Mouse (Mus musculus) midbrain, embryonic 14.5 days (tissue): ENCODE results near the gene Olfr606. TPM values are rescaled to one million over a fixed set of nuclear protein-coding genes. Genes with fewer than 3 reads are reported as not detected.

Experiments used
- microRNA-seq: library from miRNA; unstranded; fragments of <30 nt; microRNA quantifications from one replicate; pipeline ENCODE4, GENCODE M21; 2016
- polyA plus RNA-seq: library from polyadenylated mRNA; unstranded; fragments of >200 nt; fragmentation: Nextera tagmentation; extraction: Ambion mirVana; gene quantifications from 2 replicates; pipeline ENCODE4 v1.2.1, GENCODE M21; 2014

Olfr606 gene
- polyA plus RNA-seq, 1 experiment from 2014 or later, result not detected

Small RNAs within 50 kb of the gene (microRNA-seq; reads per million reads assigned to microRNA genes)
- gene Gm25774, result not detected

Other genes starting within 250 kb of the Olfr606 start
- gene Olfr593, start 237.2 kb upstream of the Olfr606 start, polyA plus RNA-seq, result not detected in 2 replicates
- gene Olfr594, start 232.1 kb upstream of the Olfr606 start, polyA plus RNA-seq, result not detected in 2 replicates
- gene Usp17ld, start 196.5 kb upstream of the Olfr606 start, polyA plus RNA-seq, result not detected in 2 replicates
- not detected in 2 replicates for gene Olfr596, start 143.4 kb upstream of the Olfr606 start, polyA plus RNA-seq
- gene Olfr597, start 132.7 kb upstream of the Olfr606 start, polyA plus RNA-seq, result not detected in 2 replicates
- gene Olfr598, start 125.5 kb upstream of the Olfr606 start, polyA plus RNA-seq, result not detected in 2 replicates
- gene Olfr599, start 113.1 kb upstream of the Olfr606 start, polyA plus RNA-seq, result not detected in 2 replicates
- gene Olfr600, start 99.4 kb upstream of the Olfr606 start, polyA plus RNA-seq, result not detected in 2 replicates
- gene Olfr601, start 86.4 kb upstream of the Olfr606 start, polyA plus RNA-seq, result not detected in 2 replicates
- not detected in 2 replicates for gene Olfr603, start 62.9 kb upstream of the Olfr606 start, polyA plus RNA-seq
- not detected in 2 replicates for gene Usp17lc, start 34.0 kb upstream of the Olfr606 start, polyA plus RNA-seq
- not detected in 2 replicates for gene Olfr605, start 3.6 kb upstream of the Olfr606 start, polyA plus RNA-seq
- not detected in 2 replicates for gene Olfr607, start 15.1 kb downstream of the Olfr606 start, polyA plus RNA-seq
- gene Olfr608, start 20.8 kb downstream of the Olfr606 start, polyA plus RNA-seq, result not detected in 2 replicates
- gene Olfr609, start 49.0 kb downstream of the Olfr606 start, polyA plus RNA-seq, result not detected in 2 replicates
- gene Olfr610, start 63.1 kb downstream of the Olfr606 start, polyA plus RNA-seq, result not detected in 2 replicates
- not detected in 2 replicates for gene Olfr611, start 71.8 kb downstream of the Olfr606 start, polyA plus RNA-seq
- gene Olfr612, start 93.7 kb downstream of the Olfr606 start, polyA plus RNA-seq, result not detected in 2 replicates
- gene Olfr613, start 99.0 kb downstream of the Olfr606 start, polyA plus RNA-seq, result not detected in 2 replicates
- gene Olfr615, start 107.0 kb downstream of the Olfr606 start, polyA plus RNA-seq, result not detected in 2 replicates
- gene Olfr616, start 120.1 kb downstream of the Olfr606 start, polyA plus RNA-seq, result not detected in 2 replicates
- not detected in 2 replicates for gene Olfr617, start 124.0 kb downstream of the Olfr606 start, polyA plus RNA-seq
- gene Olfr618, start 141.1 kb downstream of the Olfr606 start, polyA plus RNA-seq, result 0.08 and 0.23 TPM in 2 replicates
- not detected in 2 replicates for gene Olfr619, start 151.5 kb downstream of the Olfr606 start, polyA plus RNA-seq
- not detected in 2 replicates for gene Olfr620, start 163.5 kb downstream of the Olfr606 start, polyA plus RNA-seq
- gene Olfr622, start 193.7 kb downstream of the Olfr606 start, polyA plus RNA-seq, result not detected in 2 replicates
- not detected in 2 replicates for gene Olfr623, start 214.7 kb downstream of the Olfr606 start, polyA plus RNA-seq
- gene Olfr624, start 222.1 kb downstream of the Olfr606 start, polyA plus RNA-seq, result not detected in 2 replicates
- not detected in 2 replicates for gene Olfr625-ps1, start 233.7 kb downstream of the Olfr606 start, polyA plus RNA-seq